Mouse (Mus musculus) liver, adult 2 months (tissue): ENCODE results near the gene Tcam1.

Experiments used
- CTCF ChIP-seq: fragments of 200-500 bp; IDR thresholded peaks from 2 replicates; pipeline ENCODE4 v1.5.1; 2011; ENCODE audit warnings: low read depth, low read length, control low read depth
- POLR2A ChIP-seq: fragments of 200-500 bp; IDR thresholded peaks from 2 replicates; pipeline ENCODE4 v1.6.1; 2011; ENCODE audit warnings: low read length, control low read depth; ENCODE audit not compliant: insufficient read depth; ENCODE audit errors: extremely low read depth

DNA sequence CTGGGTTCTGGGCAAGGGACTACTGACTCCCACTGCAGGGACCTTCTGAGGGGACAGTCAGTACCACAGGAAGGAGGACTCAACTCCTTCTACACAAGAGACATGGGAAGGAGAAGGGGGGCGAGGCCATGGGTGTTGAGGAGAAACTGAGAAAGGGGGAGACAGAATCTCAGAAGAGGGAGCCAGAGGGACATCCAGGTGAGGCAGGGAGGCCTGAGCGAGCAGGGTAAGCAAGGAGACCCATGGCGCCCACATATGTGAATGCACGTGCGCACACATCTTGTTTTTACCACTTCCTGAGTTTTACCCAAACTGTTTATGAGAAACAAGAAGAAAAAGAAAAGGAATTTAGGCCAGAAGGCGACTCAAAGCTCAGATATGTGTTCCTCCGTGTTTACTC is 41.3 kb downstream of the Tcam1 start:
- TF ChIP-seq CTCF, result no peak
- TF ChIP-seq POLR2A, result no peak
